Mouse (Mus musculus): ENCODE measurements at regions not wholly inside any gene's neighbourhood (a gene's known extent, or its start where the extent isn't known, plus 50 kb on each side); places are given as distances from the start of the nearest gene placed in this dataset.

- no peak for TF ChIP-seq GATA1 (IDR thresholded peaks at IDR 0.05; ENCODE audit: low read depth, low read length)
- no peak for TF ChIP-seq CTCF (IDR thresholded peaks at IDR 0.05 in 2 of 3, conservative IDR thresholded peaks at IDR 0.05 in 1 of 3; ENCODE audit: control insufficient read depth in 1 of 3, insufficient read depth in 1 of 3, low read depth in 2 of 3, low read length in 3 of 3, poor library complexity in 1 of 3, severe bottlenecking in 1 of 3)
- no peak for TF ChIP-seq TAL1 (IDR thresholded peaks at IDR 0.05; ENCODE audit: low read length)
- no peak for TF ChIP-seq MEF2A (IDR thresholded peaks at IDR 0.05; ENCODE audit: extremely low read depth, insufficient replicate concordance, low read depth, low read length, poor library complexity, severe bottlenecking)
- no peak for TF ChIP-seq SMC3 (IDR thresholded peaks at IDR 0.05; ENCODE audit: low read depth, low read length)
- no peak for TF ChIP-seq ZC3H11A (IDR thresholded peaks at IDR 0.05; ENCODE audit: low read depth, low read length)
- no peak for TF ChIP-seq POLR2AphosphoS2 (IDR thresholded peaks at IDR 0.05; ENCODE audit: low read length)
- TF ChIP-seq TBP (IDR thresholded peaks at IDR 0.05; ENCODE audit: low read depth, low read length), result no peak
- TF ChIP-seq POLR2A (IDR thresholded peaks at IDR 0.05; ENCODE audit: control insufficient read depth in 1 of 2, insufficient read depth in 1 of 2, low read depth in 1 of 2, low read length in 2 of 2, poor library complexity in 1 of 2), result no peak
Measured at GRCm38 (mm10) chr11:112044455-112044854, 737.6 kb upstream of the Sox9 start.
